Mouse (Mus musculus): Measurements from ENCODE around the gene Plscr3.

GRCm38 (mm10) chr11:69876186-69876585 lies 30.0 kb downstream of the Plscr3 start:
- TF ChIP-seq SMC3 (IDR thresholded peaks at IDR 0.05; ENCODE audit: low read depth, low read length) (peak; percentile 23; the same call in 1 of the 2 replicates), TBP (IDR thresholded peaks at IDR 0.05; ENCODE audit: low read depth, low read length) (peak; percentile 45; the same call in 1 of the 2 replicates), CTCF (IDR thresholded peaks at IDR 0.05 in 2 of 3, conservative IDR thresholded peaks at IDR 0.05 in 1 of 3; ENCODE audit: control insufficient read depth in 1 of 3, insufficient read depth in 1 of 3, low read depth in 2 of 3, low read length in 3 of 3, poor library complexity in 1 of 3, severe bottlenecking in 1 of 3) (no peak), POLR2A (IDR thresholded peaks at IDR 0.05; ENCODE audit: control insufficient read depth in 1 of 2, insufficient read depth in 1 of 2, low read depth in 1 of 2, low read length in 2 of 2, poor library complexity in 1 of 2) (no peak; a peak in 1 of 4 replicates), GATA1 (IDR thresholded peaks at IDR 0.05; ENCODE audit: low read depth, low read length) (peak; percentile 54), E2F4 (IDR thresholded peaks at IDR 0.05; ENCODE audit: borderline replicate concordance, low read depth, low read length) (no peak), RAD21 (IDR thresholded peaks at IDR 0.05; ENCODE audit: low read depth, low read length) (peak; percentile 4; the same call in 1 of the 2 replicates), EP300 (IDR thresholded peaks at IDR 0.05; ENCODE audit: low read depth in 1 of 2, low read length in 2 of 2) (peak in 1 of 2 experiments; percentile 25; a peak in 1 of 4 replicates), MAX (IDR thresholded peaks at IDR 0.05; ENCODE audit: low read length) (no peak), NELFE (IDR thresholded peaks at IDR 0.05; ENCODE audit: low read depth, low read length) (peak; percentile 23; the same call in 1 of the 2 replicates), CHD2 (IDR thresholded peaks at IDR 0.05; ENCODE audit: low read length) (no peak), USF2 (IDR thresholded peaks at IDR 0.05; ENCODE audit: borderline replicate concordance in 1 of 2, insufficient read depth in 1 of 2, low read depth in 1 of 2, low read length in 2 of 2) (no peak), ZKSCAN1 (IDR thresholded peaks at IDR 0.05; ENCODE audit: low read depth, low read length) (no peak), HCFC1 (IDR thresholded peaks at IDR 0.05; ENCODE audit: low read depth, low read length) (no peak)

Measured in MEL (cell line).